Mouse (Mus musculus): ENCODE measurements around the gene Hist1h2ae. TPM values are rescaled to one million over a fixed set of nuclear protein-coding genes. Genes with fewer than 3 reads are reported as not detected.
"Not testable (repeated sequence)": the region's sequence is repeated elsewhere in the genome, so short reads cannot be mapped to it uniquely, and the experiment has no call there.

Hist1h2ae gene
- polyA plus RNA-seq, 1 experiment from 2014 or later, result 34.0 TPM

GRCm38 (mm10) chr13:23537006-23537710, 33.9 kb downstream of the Hist1h2ae start:
- peak overlapping the region; percentile 75; the same call in 1 of the 2 replicates for H3K4me2 ChIP-seq (ENCODE audit: low read depth, low read length)
- no peaks in the 10 kb centered on the region for H3K36me3 ChIP-seq (ENCODE audit: control insufficient read depth, insufficient read depth)
- no peaks in the 10 kb centered on the region for H3K9me3 ChIP-seq (replicated peaks; ENCODE audit: control insufficient read depth, low read length)
- 74% methylated on average over 3 of the region's 3 CpGs for WGBS
- peaks cover 28% of the 10 kb centered on the region for H3K4me1 ChIP-seq (ENCODE audit: control insufficient read depth, insufficient read depth, low read length)
- H3K27ac ChIP-seq (ENCODE audit: low read length), result no peak overlapping the region
- no peak for ATAC-seq (replicated peaks; ENCODE audit: extremely low read depth, insufficient read depth, low FRiP score)
- H3K9ac ChIP-seq (ENCODE audit: low read length), result no peak overlapping the region
- no peaks in the 10 kb centered on the region for H3K27me3 ChIP-seq (ENCODE audit: control insufficient read depth, insufficient read depth, low read length)
- H3K4me3 ChIP-seq (ENCODE audit: low read length), result no peak overlapping the region

GRCm38 (mm10) chr13:23536076-23536822, 34.8 kb downstream of the Hist1h2ae start:
- no peaks in the 10 kb centered on the region for H3K9me3 ChIP-seq (replicated peaks; ENCODE audit: control insufficient read depth, low read length)
- H3K4me1 ChIP-seq (ENCODE audit: control insufficient read depth, insufficient read depth, low read length), result peaks cover 32% of the 10 kb centered on the region
- peak overlapping the region; percentile 48 for H3K4me3 ChIP-seq (ENCODE audit: low read length)
- H3K27me3 ChIP-seq (ENCODE audit: control insufficient read depth, insufficient read depth, low read length), result no peaks in the 10 kb centered on the region
- H3K9ac ChIP-seq (ENCODE audit: low read length), result peak overlapping the region; percentile 61
- ATAC-seq (replicated peaks; ENCODE audit: extremely low read depth, insufficient read depth, low FRiP score), result no peak
- 22% methylated on average over 7 of the region's 7 CpGs for WGBS
- peak overlapping the region; percentile 42; the same call in 1 of the 2 replicates for H3K27ac ChIP-seq (ENCODE audit: low read length)
- H3K36me3 ChIP-seq (ENCODE audit: control insufficient read depth, insufficient read depth), result no peaks in the 10 kb centered on the region
- H3K4me2 ChIP-seq (ENCODE audit: low read depth, low read length), result peak overlapping the region; percentile 75

- H3K27me3 ChIP-seq (ENCODE audit: control insufficient read depth, insufficient read depth, low read length); H3K36me3 ChIP-seq (ENCODE audit: control insufficient read depth, insufficient read depth); H3K9me3 ChIP-seq (replicated peaks; ENCODE audit: control insufficient read depth, low read length): not testable (repeated sequence)
- Histone ChIP-seq H3K4me3 (ENCODE audit: low read length) (peak within 1 kb of the TSS; percentile 61), H3K9ac (ENCODE audit: low read length) (peak within 1 kb of the TSS; percentile 72), H3K4me1 (ENCODE audit: control insufficient read depth, insufficient read depth, low read length) (peaks cover 32% of the 10 kb centered on the region), H3K4me2 (ENCODE audit: low read depth, low read length) (peak within 1 kb of the TSS; percentile 75), H3K27ac (ENCODE audit: low read length) (peak within 1 kb of the TSS; percentile 92)
- WGBS, result under 1% methylated on average over 53 of the region's 62 CpGs
- ATAC-seq (replicated peaks; ENCODE audit: extremely low read depth, insufficient read depth, low FRiP score), result peak; percentile 83
Observed at GRCm38 (mm10) chr13:23535137-23536075, 35.6 kb downstream of the Hist1h2ae start, which contains the start of gene Hist1h3g. TSS of gene Hist1h3g (plus strand) at chr13:23535422.

- Histone ChIP-seq H3K27ac (ENCODE audit: low read length) (peak overlapping the region; percentile 92), H3K4me3 (ENCODE audit: low read length) (peak overlapping the region; percentile 61), H3K9me3 (replicated peaks; ENCODE audit: control insufficient read depth, low read length) (no peaks in the 10 kb centered on the region), H3K27me3 (ENCODE audit: control insufficient read depth, insufficient read depth, low read length) (no peaks in the 10 kb centered on the region), H3K4me1 (ENCODE audit: control insufficient read depth, insufficient read depth, low read length) (peaks cover 32% of the 10 kb centered on the region), H3K36me3 (ENCODE audit: control insufficient read depth, insufficient read depth) (no peaks in the 10 kb centered on the region), H3K9ac (ENCODE audit: low read length) (peak overlapping the region; percentile 72), H3K4me2 (ENCODE audit: low read depth, low read length) (peak overlapping the region; percentile 75)
- 0 out of 2 replicates have a peak, but pooled peaks have one; percentile 0 for ATAC-seq (replicated peaks; ENCODE audit: extremely low read depth, insufficient read depth, low FRiP score)
- WGBS, result under 1% methylated on average over 15 of the region's 15 CpGs
Observed at GRCm38 (mm10) chr13:23534368-23535131, 36.5 kb downstream of the Hist1h2ae start.

- Histone ChIP-seq H3K4me1 (ENCODE audit: control insufficient read depth, insufficient read depth, low read length) (peaks cover 34% of the 10 kb centered on the region), H3K4me3 (ENCODE audit: low read length) (peak within 1 kb of the TSS; percentile 77), H3K4me2 (ENCODE audit: low read depth, low read length) (peak within 1 kb of the TSS; percentile 75), H3K9ac (ENCODE audit: low read length) (peak within 1 kb of the TSS; percentile 90), H3K27ac (ENCODE audit: low read length) (peak within 1 kb of the TSS; percentile 99)
- WGBS, result under 1% methylated on average over 24 of the region's 53 CpGs
- not testable (repeated sequence) for H3K27me3 ChIP-seq (ENCODE audit: control insufficient read depth, insufficient read depth, low read length); H3K9me3 ChIP-seq (replicated peaks; ENCODE audit: control insufficient read depth, low read length); H3K36me3 ChIP-seq (ENCODE audit: control insufficient read depth, insufficient read depth)
- ATAC-seq (replicated peaks; ENCODE audit: extremely low read depth, insufficient read depth, low FRiP score), result 0 out of 2 replicates have a peak, but pooled peaks have one; percentile 21
Observed at GRCm38 (mm10) chr13:23533560-23534367, 37.3 kb downstream of the Hist1h2ae start, which contains the start of gene Hist1h2af. TSS of gene Hist1h2af (plus strand) at chr13:23533906.

GRCm38 (mm10) chr13:23532262-23533075, 38.6 kb downstream of the Hist1h2ae start:
- no peaks in the 10 kb centered on the region for H3K36me3 ChIP-seq (ENCODE audit: control insufficient read depth, insufficient read depth)
- 21% methylated on average over 9 of the region's 9 CpGs for whole genome bisulfite sequencing
- H3K27me3 ChIP-seq (ENCODE audit: control insufficient read depth, insufficient read depth, low read length), result no peaks in the 10 kb centered on the region
- peak overlapping the region; percentile 77 for H3K4me3 ChIP-seq (ENCODE audit: low read length)
- no peaks in the 10 kb centered on the region for H3K9me3 ChIP-seq (replicated peaks; ENCODE audit: control insufficient read depth, low read length)
- peak overlapping the region; percentile 75 for H3K4me2 ChIP-seq (ENCODE audit: low read depth, low read length)
- ATAC-seq (replicated peaks; ENCODE audit: extremely low read depth, insufficient read depth, low FRiP score), result no peak
- H3K9ac ChIP-seq (ENCODE audit: low read length), result peak overlapping the region; percentile 90
- H3K27ac ChIP-seq (ENCODE audit: low read length), result peak overlapping the region; percentile 99
- peaks cover 37% of the 10 kb centered on the region for H3K4me1 ChIP-seq (ENCODE audit: control insufficient read depth, insufficient read depth, low read length)

All from heart, embryonic 16.5 days (tissue).